Mouse (Mus musculus) E14TG2a.4 (cell line): ENCODE measurements around the gene Gna11.

Experiments used
- CTCF ChIP-seq: conservative IDR thresholded peaks from 2 replicates; pipeline ENCODE4 v1.5.1; 2014; ENCODE audit warnings: low read length
- NANOG ChIP-seq: IDR thresholded peaks from 2 replicates; pipeline ENCODE4 v1.6.1; 2014; ENCODE audit warnings: borderline replicate concordance, low read length, mixed read lengths
- POU5F1 ChIP-seq: IDR thresholded peaks from 2 replicates; pipeline ENCODE4 v1.6.1; 2014; ENCODE audit warnings: low read length, borderline replicate concordance

- TF ChIP-seq CTCF (no peak), NANOG (no peak), POU5F1 (no peak)
Measured at GRCm38 (mm10) chr10:81534826-81535225, 10.2 kb downstream of the Gna11 start.
